Mouse (Mus musculus): Measurements from ENCODE around the gene Nono. TPM values are rescaled to one million over a fixed set of nuclear protein-coding genes. Genes with fewer than 3 reads are reported as not detected.
"Not testable (repeated sequence)": the region's sequence is repeated elsewhere in the genome, so short reads cannot be mapped to it uniquely, and the experiment has no call there.

Nono gene
- polyA plus RNA-seq, 1 experiment from 2014 or later: 358 TPM

GRCm38 (mm10) chrX:101448886-101449475, 19.9 kb downstream of the Nono start, which contains the start of gene Itgb1bp2:
Gene Itgb1bp2 (plus strand): TSS chrX:101449088.
- Histone ChIP-seq H3K9me3 (ENCODE audit: control insufficient read depth, low read depth, low read length) (no peaks in the 10 kb centered on the region), H3K36me3 (ENCODE audit: control insufficient read depth, insufficient read depth, low read length) (peaks cover 19% of the 10 kb centered on the region; the same call in 1 of the 2 replicates), H3K9ac (replicated peaks; ENCODE audit: low read depth, low read length) (no peak within 1 kb of the TSS), H3K4me2 (replicated peaks; ENCODE audit: low read depth, low read length) (no peak within 1 kb of the TSS), H3K27ac (ENCODE audit: low read length) (no peak within 1 kb of the TSS), H3K27me3 (ENCODE audit: control insufficient read depth, insufficient read depth, low read length) (no peaks in the 10 kb centered on the region), H3K4me3 (ENCODE audit: low read depth, low read length) (no peak within 1 kb of the TSS), H3K4me1 (ENCODE audit: control insufficient read depth, insufficient read depth, low read length) (no peaks in the 10 kb centered on the region)
- WGBS: 72% methylated on average over 4 of the region's 4 CpGs
- no peak for ATAC-seq (ENCODE audit: insufficient number of reproducible peaks, insufficient read depth, low FRiP score, low read depth)

- Histone ChIP-seq H3K4me1 (ENCODE audit: control insufficient read depth, insufficient read depth, low read length) (no peaks in the 10 kb centered on the region), H3K4me2 (replicated peaks; ENCODE audit: low read depth, low read length) (no peak overlapping the region), H3K27me3 (ENCODE audit: control insufficient read depth, insufficient read depth, low read length) (no peaks in the 10 kb centered on the region), H3K9me3 (ENCODE audit: control insufficient read depth, low read depth, low read length) (no peaks in the 10 kb centered on the region), H3K9ac (replicated peaks; ENCODE audit: low read depth, low read length) (no peak overlapping the region), H3K27ac (ENCODE audit: low read length) (no peak overlapping the region), H3K4me3 (ENCODE audit: low read depth, low read length) (no peak overlapping the region), H3K36me3 (ENCODE audit: control insufficient read depth, insufficient read depth, low read length) (peaks cover 9% of the 10 kb centered on the region; the same call in 1 of the 2 replicates)
- no peak for ATAC-seq (ENCODE audit: insufficient number of reproducible peaks, insufficient read depth, low FRiP score, low read depth)
- 71% methylated on average over 1 of the region's 1 CpGs for WGBS
Measured at GRCm38 (mm10) chrX:101451147-101451546, 22.0 kb downstream of the Nono start.

- Histone ChIP-seq H3K4me2 (replicated peaks; ENCODE audit: low read depth, low read length) (no peak overlapping the region), H3K4me3 (ENCODE audit: low read depth, low read length) (no peak overlapping the region), H3K9ac (replicated peaks; ENCODE audit: low read depth, low read length) (no peak overlapping the region), H3K4me1 (ENCODE audit: control insufficient read depth, insufficient read depth, low read length) (no peaks in the 10 kb centered on the region), H3K36me3 (ENCODE audit: control insufficient read depth, insufficient read depth, low read length) (peaks cover 5% of the 10 kb centered on the region; the same call in 1 of the 2 replicates), H3K27ac (ENCODE audit: low read length) (no peak overlapping the region), H3K9me3 (ENCODE audit: control insufficient read depth, low read depth, low read length) (no peaks in the 10 kb centered on the region), H3K27me3 (ENCODE audit: control insufficient read depth, insufficient read depth, low read length) (no peaks in the 10 kb centered on the region)
- 86% methylated on average over 3 of the region's 3 CpGs for WGBS
- ATAC-seq (ENCODE audit: insufficient number of reproducible peaks, insufficient read depth, low FRiP score, low read depth): no peak
Measured at GRCm38 (mm10) chrX:101451591-101451990, 22.5 kb downstream of the Nono start.

GRCm38 (mm10) chrX:101472202-101472601, 43.1 kb downstream of the Nono start:
- WGBS: 91% methylated on average over 4 of the region's 4 CpGs
- Histone ChIP-seq H3K9me3 (ENCODE audit: control insufficient read depth, low read depth, low read length) (no peaks in the 10 kb centered on the region), H3K4me3 (ENCODE audit: low read depth, low read length) (no peak overlapping the region), H3K36me3 (ENCODE audit: control insufficient read depth, insufficient read depth, low read length) (no peaks in the 10 kb centered on the region; the same call in none of the 2 replicates), H3K27me3 (ENCODE audit: control insufficient read depth, insufficient read depth, low read length) (no peaks in the 10 kb centered on the region), H3K4me2 (replicated peaks; ENCODE audit: low read depth, low read length) (no peak overlapping the region), H3K9ac (replicated peaks; ENCODE audit: low read depth, low read length) (no peak overlapping the region), H3K27ac (ENCODE audit: low read length) (no peak overlapping the region), H3K4me1 (ENCODE audit: control insufficient read depth, insufficient read depth, low read length) (no peaks in the 10 kb centered on the region)
- no peak for ATAC-seq (ENCODE audit: insufficient number of reproducible peaks, insufficient read depth, low FRiP score, low read depth)

- Histone ChIP-seq H3K27ac (ENCODE audit: low read length) (no peak overlapping the region), H3K4me3 (ENCODE audit: low read depth, low read length) (no peak overlapping the region), H3K36me3 (ENCODE audit: control insufficient read depth, insufficient read depth, low read length) (no peaks in the 10 kb centered on the region), H3K4me2 (replicated peaks; ENCODE audit: low read depth, low read length) (no peak overlapping the region), H3K9me3 (ENCODE audit: control insufficient read depth, low read depth, low read length) (no peaks in the 10 kb centered on the region), H3K9ac (replicated peaks; ENCODE audit: low read depth, low read length) (no peak overlapping the region), H3K27me3 (ENCODE audit: control insufficient read depth, insufficient read depth, low read length) (no peaks in the 10 kb centered on the region), H3K4me1 (ENCODE audit: control insufficient read depth, insufficient read depth, low read length) (no peaks in the 10 kb centered on the region)
- 77% methylated on average over 6 of the region's 6 CpGs for WGBS
- no peak for ATAC-seq (ENCODE audit: insufficient number of reproducible peaks, insufficient read depth, low FRiP score, low read depth)
Measured at GRCm38 (mm10) chrX:101481604-101482350, 52.7 kb downstream of the Nono start.

GRCm38 (mm10) chrX:101486487-101487152, 57.5 kb downstream of the Nono start:
- H3K27ac ChIP-seq (ENCODE audit: low read length); H3K27me3 ChIP-seq (ENCODE audit: control insufficient read depth, insufficient read depth, low read length); H3K9ac ChIP-seq (replicated peaks; ENCODE audit: low read depth, low read length); H3K4me1 ChIP-seq (ENCODE audit: control insufficient read depth, insufficient read depth, low read length); H3K9me3 ChIP-seq (ENCODE audit: control insufficient read depth, low read depth, low read length); ATAC-seq (ENCODE audit: insufficient number of reproducible peaks, insufficient read depth, low FRiP score, low read depth); H3K4me3 ChIP-seq (ENCODE audit: low read depth, low read length); H3K4me2 ChIP-seq (replicated peaks; ENCODE audit: low read depth, low read length); H3K36me3 ChIP-seq (ENCODE audit: control insufficient read depth, insufficient read depth, low read length): not testable (repeated sequence)
- WGBS: 37% methylated on average over 10 of the region's 12 CpGs

Other genes with a start within 250 kb of the Nono start
- 50.1 and 56.2 TPM in 2 replicates for gene Snx12, start 206.8 kb upstream of the Nono start, polyA plus RNA-seq (2014; fragmentation: Nextera tagmentation; extraction: Ambion mirVana)
- 2.2 and 2.5 TPM in 2 replicates for gene Foxo4, start 174.8 kb upstream of the Nono start, polyA plus RNA-seq (2014; fragmentation: Nextera tagmentation; extraction: Ambion mirVana)
- not detected in 2 replicates for gene Gm614, start 165.3 kb upstream of the Nono start, polyA plus RNA-seq (2014; fragmentation: Nextera tagmentation; extraction: Ambion mirVana)
- gene Il2rg, start 161.1 kb upstream of the Nono start, polyA plus RNA-seq (2014; fragmentation: Nextera tagmentation; extraction: Ambion mirVana): 8.8 and 11.1 TPM in 2 replicates
- gene Gm20489, start 160.3 kb upstream of the Nono start, polyA plus RNA-seq (2014; fragmentation: Nextera tagmentation; extraction: Ambion mirVana): not detected in 2 replicates
- gene Med12, start 155.3 kb upstream of the Nono start, polyA plus RNA-seq (2014; fragmentation: Nextera tagmentation; extraction: Ambion mirVana): 42.9 and 46.8 TPM in 2 replicates
- gene Nlgn3, start 130.2 kb upstream of the Nono start, polyA plus RNA-seq (2014; fragmentation: Nextera tagmentation; extraction: Ambion mirVana): 10.4 and 10.5 TPM in 2 replicates
- gene Gjb1, start 52.9 kb upstream of the Nono start, polyA plus RNA-seq (2014; fragmentation: Nextera tagmentation; extraction: Ambion mirVana): 1.2 and 3.6 TPM in 2 replicates
- 28.0 and 30.4 TPM in 2 replicates for gene Zmym3, start 8.5 kb upstream of the Nono start, polyA plus RNA-seq (2014; fragmentation: Nextera tagmentation; extraction: Ambion mirVana)
- gene Itgb1bp2, start 19.8 kb downstream of the Nono start, polyA plus RNA-seq (2014; fragmentation: Nextera tagmentation; extraction: Ambion mirVana): 2.0 and 2.5 TPM in 2 replicates
- gene Taf1, start 103.4 kb downstream of the Nono start, polyA plus RNA-seq (2014; fragmentation: Nextera tagmentation; extraction: Ambion mirVana): 19.7 and 20.5 TPM in 2 replicates
- 232 and 248 TPM in 2 replicates for gene Ogt, start 210.7 kb downstream of the Nono start, polyA plus RNA-seq (2014; fragmentation: Nextera tagmentation; extraction: Ambion mirVana)